Mouse (Mus musculus): Measurements from ENCODE around the gene Fgd3.

Gene Fgd3

GRCm38 (mm10) chr13:49216220-49216552 lies 103.9 kb downstream of the Fgd3 start:
- DNase-seq (ENCODE audit: low spot score in 2 of 2) = no peak

- DNase-seq (ENCODE audit: low spot score in 2 of 2) = peak; percentile 92 to 97
Measured at GRCm38 (mm10) chr13:49215504-49216219, 104.4 kb downstream of the Fgd3 start, which contains the start of gene Card19. TSS of gene Card19 (minus strand) at chr13:49216037.

GRCm38 (mm10) chr13:49215128-49215503 lies 105.0 kb downstream of the Fgd3 start:
- DNase-seq (ENCODE audit: low spot score in 2 of 2) = no peak

- no peak for DNase-seq (ENCODE audit: low spot score in 2 of 2)
Measured at GRCm38 (mm10) chr13:49214454-49214853, 105.7 kb downstream of the Fgd3 start.

- peak; percentile 43 to 71 for DNase-seq (ENCODE audit: low spot score in 2 of 2)
Measured at GRCm38 (mm10) chr13:49213531-49213932, 106.6 kb downstream of the Fgd3 start.

- no peak for DNase-seq (ENCODE audit: low spot score in 2 of 2)
Measured at GRCm38 (mm10) chr13:49212711-49213500, 107.2 kb downstream of the Fgd3 start.

Measured in urinary bladder, postnatal 36 days (tissue).